Mouse (Mus musculus): Measurements from ENCODE around the gene Ptp4a2.
"Not testable (repeated sequence)": the region's sequence is repeated elsewhere in the genome, so short reads cannot be mapped to it uniquely, and the experiment has no call there.

Ptp4a2 gene

DNA sequence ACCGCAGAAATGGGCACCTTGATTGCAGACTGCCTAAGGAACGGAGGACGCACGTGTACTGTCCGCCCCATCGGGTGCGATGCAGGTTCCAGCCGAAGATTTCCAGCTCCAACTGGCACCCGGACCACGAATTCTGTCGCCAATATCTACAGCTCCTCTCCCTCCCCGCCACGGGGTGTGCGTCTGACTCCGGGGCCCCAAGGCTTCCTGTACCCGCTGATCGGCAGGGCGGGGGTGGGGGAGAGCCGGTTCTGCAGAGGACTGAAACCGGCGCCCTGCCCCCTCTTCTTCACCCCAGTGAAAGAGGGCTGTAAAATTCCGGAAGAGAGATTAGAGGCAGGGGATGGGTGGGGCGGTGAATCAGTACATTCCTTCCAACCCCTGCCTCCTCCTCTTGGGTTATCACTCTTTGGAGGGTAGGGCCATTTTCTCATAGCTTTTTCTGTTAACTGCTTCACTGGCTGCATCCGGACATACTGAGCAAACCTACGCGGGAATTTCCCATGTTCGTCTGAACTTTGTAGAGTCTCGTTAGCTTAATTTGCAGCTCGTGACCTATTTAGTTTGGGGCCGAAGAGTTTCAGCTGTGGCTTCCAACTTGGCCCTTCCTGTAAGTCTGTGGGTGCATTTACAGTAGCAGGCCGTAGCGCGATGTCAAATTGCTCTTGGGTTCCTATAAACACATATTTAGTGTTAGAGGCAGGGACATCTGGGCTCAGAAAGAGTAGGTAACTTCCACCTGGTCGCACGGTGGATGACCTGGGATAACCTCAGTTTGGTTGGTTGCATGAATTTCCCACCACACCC lies at the start of gene Ptp4a2:
TSS of gene Ptp4a2 (plus strand) at position 422 of the 807 bp plus-strand sequence.
- peak; percentile 82 for DNase-seq (ENCODE audit: extremely low read depth, low read depth)

DNA sequence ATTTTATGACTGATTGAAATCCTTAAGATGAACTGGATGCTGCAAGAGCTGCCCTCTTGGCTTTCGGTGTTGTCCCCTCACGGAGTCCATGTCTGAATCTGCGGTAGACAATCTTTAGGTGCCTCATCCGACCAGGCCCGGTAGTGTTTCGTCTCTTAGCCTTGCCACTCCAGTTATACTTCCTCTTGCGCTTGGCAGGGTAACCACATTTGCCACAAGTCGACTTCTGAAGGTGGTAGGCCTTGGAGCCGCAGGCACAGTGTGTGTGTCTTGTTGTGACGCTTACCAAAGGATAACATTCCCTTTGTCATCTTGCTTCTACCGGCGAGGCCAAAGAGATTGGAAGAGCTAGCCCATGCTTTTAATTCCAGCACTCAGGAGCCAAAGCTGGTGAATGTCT lies 49.4 kb upstream of the Ptp4a2 start:
- no peak for DNase-seq (ENCODE audit: extremely low read depth, low read depth)

DNA sequence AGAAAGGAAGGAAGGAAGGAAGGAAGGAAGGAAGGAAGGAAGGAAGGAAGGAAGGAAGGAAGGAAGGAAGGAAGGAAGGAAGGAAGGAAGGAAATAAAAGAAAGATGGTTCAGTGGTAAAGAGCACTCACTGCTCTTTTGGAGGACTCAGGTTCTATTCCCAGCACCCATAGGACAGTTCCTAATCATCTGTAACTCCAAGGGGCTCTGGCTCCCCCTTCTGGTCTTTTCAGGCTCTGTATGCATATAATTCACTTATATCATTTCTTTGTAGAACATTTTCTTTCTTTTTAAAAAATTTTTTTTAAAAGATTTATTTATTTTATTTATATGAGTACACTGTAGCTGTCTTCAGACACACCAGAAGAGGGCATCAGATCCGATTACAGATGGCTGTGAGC lies 48.5 kb upstream of the Ptp4a2 start:
- DNase-seq (ENCODE audit: extremely low read depth, low read depth), result not testable (repeated sequence)

DNA sequence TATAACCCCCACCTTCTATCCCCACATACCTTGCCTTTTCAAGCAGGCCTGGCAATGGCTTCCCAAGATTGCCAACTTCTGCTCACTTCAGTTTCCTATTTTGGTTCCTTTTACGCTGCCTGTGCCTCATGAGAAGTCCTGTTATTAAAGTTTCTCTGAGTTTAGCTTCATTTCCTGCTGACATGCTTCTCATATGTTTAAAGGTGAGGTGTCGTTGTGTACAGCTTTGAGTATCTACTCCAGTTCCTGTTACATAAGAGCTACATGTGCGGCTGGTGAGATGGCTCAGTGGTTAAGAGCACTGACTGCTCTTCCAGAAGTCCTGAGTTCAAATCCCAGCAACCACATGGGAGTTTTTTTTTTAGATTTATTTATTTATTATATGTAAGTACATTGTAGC lies 45.7 kb upstream of the Ptp4a2 start:
- DNase-seq (ENCODE audit: extremely low read depth, low read depth), result no peak

DNA sequence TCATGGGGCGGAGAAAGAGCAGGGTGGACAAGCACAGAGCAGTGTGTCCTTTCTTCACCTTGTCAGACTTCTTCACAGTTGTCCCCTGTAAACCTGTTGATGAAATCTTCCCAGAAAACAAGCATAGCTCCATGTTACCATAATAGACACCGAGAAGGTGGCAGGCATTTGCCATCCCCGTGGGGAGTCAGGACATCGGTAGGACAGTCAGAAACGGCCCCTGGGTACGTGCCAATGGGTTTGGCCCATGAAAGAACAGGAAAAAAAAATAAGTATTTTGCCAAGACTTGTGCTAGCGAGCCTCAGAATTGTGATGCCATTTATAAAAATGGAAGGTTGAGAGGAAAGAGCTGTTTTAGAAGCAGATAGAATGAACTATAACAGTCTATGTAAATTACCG lies 43.2 kb upstream of the Ptp4a2 start:
- no peak for DNase-seq (ENCODE audit: extremely low read depth, low read depth)

DNA sequence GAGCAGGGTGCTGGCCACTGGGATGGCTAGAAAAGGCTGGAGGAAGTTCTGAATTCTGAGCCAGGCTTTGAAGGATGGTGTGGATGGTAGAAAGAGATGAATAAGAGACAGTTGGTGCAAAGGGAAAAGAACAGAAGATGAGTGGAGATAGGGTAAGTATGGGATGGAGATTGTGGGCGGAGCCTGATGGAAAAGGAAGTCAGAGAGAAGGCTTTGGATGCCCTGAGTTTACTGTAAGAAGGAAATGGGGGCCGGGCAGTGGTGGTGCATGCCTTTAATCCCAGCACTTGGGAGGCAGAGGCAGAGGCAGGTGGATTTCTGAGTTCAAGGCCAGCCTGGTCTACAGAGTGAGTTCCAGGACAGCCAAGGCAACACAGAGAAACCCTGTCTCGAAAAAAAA lies 42.3 kb upstream of the Ptp4a2 start:
- not testable (repeated sequence) for DNase-seq (ENCODE audit: extremely low read depth, low read depth)

DNA sequence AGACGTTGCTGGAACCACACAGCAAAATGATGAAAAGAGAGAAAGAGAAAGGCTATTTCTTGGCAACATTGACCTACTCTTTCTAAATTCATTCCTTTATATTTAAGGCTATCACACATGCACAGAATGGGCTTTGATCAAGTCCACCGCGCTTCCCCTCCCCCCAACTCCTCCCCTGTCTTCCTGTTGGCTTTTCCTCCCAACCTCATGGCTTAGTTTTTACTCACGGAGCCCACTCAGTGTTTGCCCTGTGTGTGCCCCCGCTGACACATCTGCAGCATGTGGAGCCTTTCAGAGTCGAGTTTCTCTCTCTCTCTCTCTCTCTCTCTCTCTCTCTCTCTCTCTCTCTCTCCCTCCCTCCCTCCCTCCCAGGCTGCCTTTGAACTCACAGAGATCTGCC lies 40.4 kb upstream of the Ptp4a2 start:
- DNase-seq (ENCODE audit: extremely low read depth, low read depth), result no peak

DNA sequence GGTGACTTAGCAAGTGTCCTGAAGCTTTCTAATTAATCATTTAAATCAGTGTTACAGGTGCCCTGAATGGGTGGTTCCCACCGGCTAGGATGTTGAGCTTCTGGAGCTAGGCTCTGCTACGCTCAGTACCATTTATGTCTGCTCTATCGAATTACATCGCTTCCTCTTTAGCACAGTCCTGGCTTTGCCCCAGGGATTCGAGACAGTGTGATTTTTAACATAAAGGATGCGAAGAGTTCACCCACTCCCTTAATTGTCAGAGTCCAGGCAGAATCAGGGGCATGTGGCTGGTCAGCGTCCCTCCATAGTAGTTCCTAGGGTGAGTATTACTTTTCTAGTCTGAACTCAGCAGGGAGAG lies 39.7 kb upstream of the Ptp4a2 start:
- no peak for DNase-seq (ENCODE audit: extremely low read depth, low read depth)

DNA sequence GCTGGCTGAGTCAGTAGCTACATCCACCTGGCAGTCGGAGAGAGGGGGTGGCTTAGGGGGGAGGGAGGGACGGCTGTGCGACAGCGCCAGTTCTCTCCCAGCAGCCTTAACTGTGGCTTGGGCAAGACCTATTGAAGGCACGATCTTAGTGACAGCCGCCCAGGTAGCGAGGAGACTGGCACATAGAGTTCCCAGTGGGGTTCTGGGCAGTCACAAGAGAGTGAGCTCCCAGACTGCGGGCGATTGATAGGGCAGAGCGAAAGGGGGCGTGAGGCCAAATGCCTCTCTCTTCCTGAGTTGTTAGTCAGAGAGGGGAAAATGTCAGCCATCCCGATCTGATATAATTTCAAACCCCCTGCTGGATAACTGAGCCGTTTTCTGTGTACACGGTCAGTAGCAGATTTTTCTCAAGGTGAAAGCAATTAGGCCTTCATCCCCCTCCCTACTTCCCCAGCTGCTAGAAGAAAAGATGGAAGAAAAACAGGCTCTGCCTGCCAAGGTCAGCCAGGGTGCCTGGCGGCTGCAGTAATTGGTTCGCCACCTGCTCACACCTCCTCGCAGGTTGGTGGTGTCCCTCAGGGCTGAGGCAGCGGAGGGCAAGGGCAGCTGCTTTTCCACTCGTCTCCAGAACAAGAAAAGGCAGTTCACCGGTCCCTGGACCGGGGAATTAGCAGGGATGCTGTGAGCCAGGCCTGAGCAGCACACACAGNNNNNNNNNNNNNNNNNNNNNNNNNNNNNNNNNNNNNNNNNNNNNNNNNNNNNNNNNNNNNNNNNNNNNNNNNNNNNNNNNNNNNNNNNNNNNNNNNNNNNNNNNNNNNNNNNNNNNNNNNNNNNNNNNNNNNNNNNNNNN lies 39.1 kb upstream of the Ptp4a2 start:
- no peak for DNase-seq (ENCODE audit: extremely low read depth, low read depth)

DNA sequence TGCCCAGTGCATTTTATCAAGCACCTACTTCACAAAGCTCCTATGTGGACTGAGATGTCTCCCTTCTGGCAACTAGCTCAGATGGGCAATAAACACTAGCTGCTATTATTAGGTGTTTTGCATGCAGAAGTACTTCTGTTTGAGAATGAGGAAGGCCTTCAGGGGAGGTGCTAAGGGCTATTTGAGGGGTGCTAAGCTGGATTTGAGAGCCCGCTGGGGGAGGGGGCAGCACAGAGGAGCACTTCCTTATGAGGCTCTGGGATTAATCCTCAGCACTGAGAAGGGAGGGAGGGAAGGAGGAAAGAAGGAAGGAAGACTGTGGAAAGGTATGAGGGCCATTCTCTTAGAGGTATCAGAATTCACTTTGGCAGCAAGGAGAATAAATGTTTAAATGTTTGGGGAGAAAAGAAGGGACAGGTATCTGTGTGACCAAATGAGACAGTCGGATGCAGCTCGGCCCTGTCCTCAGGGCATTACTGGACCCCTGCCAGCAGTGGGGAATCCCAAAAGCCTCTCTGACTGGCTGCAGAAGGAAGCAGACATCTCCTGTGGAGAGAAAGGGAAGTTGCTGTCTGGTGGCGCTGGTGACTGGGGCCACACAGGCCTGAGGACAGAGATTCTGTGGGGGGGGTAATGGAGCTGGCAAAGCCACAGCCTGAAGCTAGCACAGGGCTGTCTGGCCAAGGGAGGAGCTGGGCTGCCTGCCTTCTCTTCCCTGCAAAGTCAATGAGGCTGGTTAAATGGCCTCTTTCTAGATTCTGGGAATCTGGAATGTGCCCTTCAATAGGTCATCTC lies 28.9 kb upstream of the Ptp4a2 start:
- DNase-seq (ENCODE audit: extremely low read depth, low read depth), result peak; percentile 52

DNA sequence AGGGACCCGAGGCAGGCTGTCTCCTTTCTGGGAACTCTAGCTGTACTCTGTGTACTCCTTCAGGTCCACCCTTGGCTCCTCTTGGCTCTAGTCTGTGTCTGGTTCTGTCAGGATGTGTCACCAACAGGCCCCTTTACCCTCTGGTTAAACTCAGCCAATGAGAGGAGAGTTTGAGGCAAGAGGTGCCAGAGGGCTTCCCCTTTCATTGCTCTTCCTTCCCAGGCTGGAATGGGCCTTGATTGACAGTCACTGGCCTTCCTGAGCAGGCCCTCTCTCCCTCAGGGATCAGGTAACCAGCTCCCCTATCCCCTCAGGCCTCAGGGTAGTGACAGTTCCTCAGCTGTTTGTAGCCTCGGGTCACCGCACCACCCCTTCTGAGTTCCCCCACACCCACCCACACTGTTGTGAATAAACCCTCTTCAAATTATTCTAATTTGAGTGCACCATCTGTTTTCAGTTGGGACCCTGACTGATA lies 28.1 kb upstream of the Ptp4a2 start:
- DNase-seq (ENCODE audit: extremely low read depth, low read depth), result no peak

DNA sequence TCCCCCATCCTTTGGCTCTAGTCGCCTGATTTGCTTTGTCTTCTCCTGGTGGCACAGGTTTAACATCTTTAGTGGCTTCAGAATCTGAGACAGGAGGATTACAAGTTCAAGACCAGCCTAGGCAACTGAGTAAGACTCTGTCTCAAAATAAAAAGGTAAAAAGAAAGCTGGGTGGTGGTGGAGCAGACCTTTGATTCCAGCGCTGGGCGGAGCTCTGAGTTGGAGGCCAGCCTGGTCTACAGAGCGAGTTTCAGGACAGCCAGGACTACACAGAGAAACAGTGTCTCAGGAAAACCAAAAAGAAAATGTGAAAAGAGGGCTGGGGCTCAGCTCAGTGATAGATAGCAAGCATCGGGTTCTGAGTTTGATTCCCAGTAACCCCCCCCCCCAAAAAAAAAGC lies 27.5 kb upstream of the Ptp4a2 start:
- no peak for DNase-seq (ENCODE audit: extremely low read depth, low read depth)

DNA sequence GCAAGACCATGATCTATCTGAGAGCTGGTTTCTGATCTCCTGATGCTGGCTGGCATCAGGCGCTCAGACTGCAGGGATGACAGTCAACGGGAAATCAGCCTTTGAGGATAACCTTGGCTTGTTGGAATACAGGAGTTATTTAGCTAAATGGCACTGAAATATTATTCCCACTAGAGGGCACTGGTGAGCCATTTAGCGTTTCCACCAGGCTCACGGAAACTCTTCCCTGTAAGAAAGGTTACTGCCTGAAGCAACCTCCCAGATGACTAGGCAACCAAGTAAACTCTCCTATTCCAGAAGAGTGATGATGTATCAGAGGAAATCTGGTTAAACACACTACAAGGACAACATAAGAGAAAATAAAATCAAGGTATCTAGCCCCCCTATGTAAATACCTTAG lies 25.8 kb upstream of the Ptp4a2 start:
- DNase-seq (ENCODE audit: extremely low read depth, low read depth), result peak; percentile 71

DNA sequence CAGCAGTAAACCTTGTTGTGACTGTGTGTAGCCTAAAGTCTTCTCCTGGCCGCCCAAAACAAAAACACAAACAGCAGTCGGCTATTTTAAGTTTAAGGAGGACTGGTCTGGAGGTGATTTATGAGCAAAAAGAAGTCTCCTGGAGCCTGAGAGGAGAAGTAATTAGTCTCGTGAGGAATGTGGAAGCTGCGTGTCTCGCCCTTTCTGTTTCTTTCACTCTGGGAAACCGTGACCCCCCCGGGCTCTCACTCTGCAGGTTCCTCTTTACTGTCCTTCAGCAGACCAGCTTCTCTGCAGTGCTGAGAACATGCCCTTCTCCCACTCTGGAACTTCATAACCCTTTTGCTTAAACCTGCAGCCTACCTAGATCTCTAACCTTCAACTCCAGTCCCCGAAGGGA lies 22.3 kb upstream of the Ptp4a2 start:
- DNase-seq (ENCODE audit: extremely low read depth, low read depth), result no peak

DNA sequence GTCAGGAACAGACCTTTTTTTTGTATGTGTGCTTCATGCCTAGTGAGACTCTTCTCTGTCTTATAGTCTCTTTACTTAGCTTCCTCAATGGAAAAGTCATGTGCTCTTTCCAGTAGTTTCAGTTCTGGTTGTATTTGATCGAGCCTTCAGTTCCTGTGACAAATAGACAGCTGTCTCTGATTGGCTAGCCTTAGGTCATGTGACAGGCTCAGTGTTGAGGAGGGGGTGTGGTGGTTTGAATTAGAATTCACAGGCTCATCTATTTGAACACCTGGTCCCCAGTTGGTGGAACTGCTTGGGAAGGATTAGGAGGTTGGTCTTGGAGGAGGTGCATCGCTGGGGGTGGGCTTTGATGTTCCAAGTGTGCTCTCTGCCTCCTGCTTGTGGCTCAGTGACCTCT lies 21.4 kb upstream of the Ptp4a2 start:
- no peak for DNase-seq (ENCODE audit: extremely low read depth, low read depth)

DNA sequence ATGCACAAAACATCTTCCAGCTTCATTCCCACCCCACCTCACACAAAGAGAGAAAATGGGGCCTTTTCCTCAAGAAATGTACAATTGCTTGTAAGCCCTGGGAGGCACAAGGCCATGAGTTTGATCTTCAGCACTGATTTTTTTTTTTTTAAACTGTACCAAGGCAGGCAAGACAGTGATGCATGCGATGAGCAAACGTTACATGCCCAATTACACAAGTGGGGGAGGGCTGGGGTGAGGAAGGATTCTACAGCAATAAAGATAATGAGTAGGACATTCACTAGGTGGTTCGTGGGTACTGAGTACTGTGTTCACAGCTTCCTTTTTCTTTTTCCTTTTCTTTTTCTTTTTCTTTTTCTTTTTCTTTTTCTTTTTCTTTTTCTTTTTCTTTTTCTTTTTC lies 20.5 kb upstream of the Ptp4a2 start:
- DNase-seq (ENCODE audit: extremely low read depth, low read depth), result no peak

DNA sequence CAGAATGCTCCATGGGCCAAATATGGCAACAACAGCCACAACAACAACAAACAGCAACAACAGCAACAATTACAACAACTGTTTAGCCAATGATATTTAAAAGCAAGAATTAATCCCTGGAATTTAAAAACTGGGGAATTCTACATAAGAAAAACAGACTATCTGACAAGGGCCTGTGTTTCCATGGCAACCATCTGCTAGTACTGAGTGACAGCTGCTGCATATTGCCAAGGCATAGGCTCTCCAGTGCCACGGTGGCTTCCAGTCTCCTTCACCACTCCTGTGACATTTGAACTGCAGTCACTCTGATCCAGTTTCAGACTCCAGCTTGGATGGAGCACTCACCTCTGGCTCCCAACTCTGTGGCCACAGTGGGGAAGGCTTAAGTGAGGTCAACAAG lies 19.6 kb upstream of the Ptp4a2 start:
- no peak for DNase-seq (ENCODE audit: extremely low read depth, low read depth)

DNA sequence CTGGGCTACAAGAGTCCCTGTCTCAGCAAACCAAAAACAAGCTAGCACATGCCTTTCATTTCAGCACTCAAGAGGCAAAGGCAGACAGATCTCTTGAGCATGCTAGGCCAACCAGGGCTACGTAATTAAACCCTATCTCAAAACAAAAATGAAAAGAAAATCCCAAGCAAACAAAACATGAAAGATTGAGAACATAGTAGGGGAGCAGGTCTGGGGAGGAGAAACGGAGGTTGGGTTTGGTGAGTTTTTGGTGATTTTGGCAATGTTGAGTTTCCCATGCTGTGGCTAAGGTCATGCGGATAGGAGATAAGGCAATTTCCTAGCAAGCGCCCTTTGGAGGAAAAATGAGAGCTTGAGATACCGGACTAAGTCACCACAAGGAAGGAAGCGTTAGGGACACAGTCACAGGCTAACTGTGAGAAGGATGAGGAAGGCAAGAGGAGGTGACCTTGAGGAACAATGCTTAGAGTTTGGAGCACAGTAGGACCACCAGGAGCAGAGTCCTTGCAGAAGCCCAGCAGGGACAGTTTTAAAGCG lies 18.3 kb upstream of the Ptp4a2 start:
- no peak for DNase-seq (ENCODE audit: extremely low read depth, low read depth)

DNA sequence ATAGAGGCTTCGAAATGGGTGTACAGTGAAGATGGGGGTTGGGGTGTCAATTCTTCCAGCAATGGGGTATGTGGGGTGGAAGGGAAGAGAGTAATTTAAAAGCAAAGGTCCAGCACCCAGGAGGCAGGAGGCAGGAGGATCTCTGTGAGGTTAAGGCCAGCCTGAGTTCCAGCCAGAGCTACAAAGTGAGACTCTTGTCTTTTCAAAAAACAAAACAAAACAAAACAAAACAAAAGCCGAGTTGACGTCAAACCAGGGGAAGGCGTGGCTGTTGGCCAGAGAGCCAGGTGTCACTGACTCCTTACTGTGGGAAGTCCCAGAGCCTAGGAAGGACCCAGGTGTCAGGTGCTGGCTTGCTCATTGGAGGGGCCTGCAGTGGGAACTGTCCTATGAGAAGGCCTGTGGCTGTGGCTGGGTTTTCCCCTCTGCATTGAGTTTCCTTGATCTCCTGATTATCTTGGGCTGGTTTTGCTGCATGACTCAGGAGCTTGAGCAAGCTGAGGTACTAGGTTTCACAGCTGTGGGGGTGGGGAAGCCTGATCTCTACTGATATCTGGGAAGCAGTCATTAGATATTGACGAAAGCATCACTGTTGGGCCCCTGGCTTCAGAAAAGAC lies 17.2 kb upstream of the Ptp4a2 start:
- DNase-seq (ENCODE audit: extremely low read depth, low read depth), result no peak

DNA sequence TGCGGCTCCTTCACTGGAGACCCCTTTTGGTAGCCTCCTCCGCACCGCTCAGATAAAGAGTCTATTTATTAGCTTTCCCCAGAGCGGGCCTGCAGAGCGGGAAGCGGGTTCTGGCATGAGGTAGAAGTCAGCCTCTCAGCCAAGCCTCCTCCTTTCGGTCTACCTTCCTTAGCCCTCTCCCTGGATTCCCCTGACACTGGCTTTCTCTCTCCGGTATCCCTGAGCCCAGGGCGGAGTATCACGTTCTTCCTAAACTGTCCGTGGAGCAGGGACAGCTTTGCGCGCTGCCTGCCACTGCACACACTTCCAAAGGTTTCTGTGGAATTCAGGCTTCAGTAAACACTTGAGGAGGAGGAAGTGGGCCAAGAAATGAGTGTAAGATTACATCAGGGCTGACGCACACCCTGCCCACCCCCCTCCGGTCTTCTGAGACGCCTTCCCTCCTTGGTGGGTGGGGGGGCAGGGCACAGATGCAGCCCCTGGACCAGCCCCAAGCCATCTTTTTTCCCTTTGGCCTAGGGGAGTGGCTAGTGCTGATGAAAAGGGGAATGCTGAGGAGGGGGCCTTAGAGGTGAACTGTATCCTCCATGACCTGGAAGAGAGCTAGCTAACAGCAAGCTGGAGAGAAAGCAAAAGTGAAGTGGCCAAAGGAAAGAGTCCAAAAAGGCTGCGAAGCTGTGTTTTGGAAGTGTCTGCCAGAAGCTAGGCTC lies 15.7 kb upstream of the Ptp4a2 start:
- DNase-seq (ENCODE audit: extremely low read depth, low read depth), result no peak
